Mouse (Mus musculus): ENCODE measurements around the gene Flnb. TPM values are rescaled to one million over a fixed set of nuclear protein-coding genes. Genes with fewer than 3 reads are reported as not detected.
A peak's percentile ranks its signal among the peaks of the same experiment; 100 is the strongest.

Gene Flnb
- polyA plus RNA-seq, 1 experiment from 2014 or later: 32.4 TPM

GRCm38 (mm10) chr14:7873552-7873951 lies 55.8 kb downstream of the Flnb start:
- Histone ChIP-seq H3K27me3 (no peaks in the 10 kb centered on the region), H3K36me3 (peaks cover 37% of the 10 kb centered on the region), H3K9me3 (replicated peaks) (no peaks in the 10 kb centered on the region), H3K9ac (no peak overlapping the region), H3K27ac (no peak overlapping the region), H3K4me3 (no peak overlapping the region), H3K4me1 (no peaks in the 10 kb centered on the region), H3K4me2 (replicated peaks) (no peak overlapping the region)
- no peak for ATAC-seq (ENCODE audit: low FRiP score)
- 92% methylated on average over 2 of the region's 2 CpGs for WGBS

- 92% methylated on average over 4 of the region's 4 CpGs for WGBS
- H3K4me1 ChIP-seq: no peaks in the 10 kb centered on the region
- H3K9me3 ChIP-seq (replicated peaks): no peaks in the 10 kb centered on the region
- no peak overlapping the region for H3K4me3 ChIP-seq
- H3K4me2 ChIP-seq (replicated peaks): no peak overlapping the region
- H3K27me3 ChIP-seq: no peaks in the 10 kb centered on the region
- no peak for ATAC-seq (ENCODE audit: low FRiP score)
- H3K27ac ChIP-seq: no peak overlapping the region
- no peak overlapping the region for H3K9ac ChIP-seq
- H3K36me3 ChIP-seq: peaks cover 34% of the 10 kb centered on the region
Observed at GRCm38 (mm10) chr14:7874495-7874894, 56.7 kb downstream of the Flnb start.

GRCm38 (mm10) chr14:7877957-7878356 lies 60.2 kb downstream of the Flnb start:
- Histone ChIP-seq H3K4me3 (no peak overlapping the region), H3K36me3 (peaks cover 27% of the 10 kb centered on the region), H3K27me3 (no peaks in the 10 kb centered on the region), H3K27ac (no peak overlapping the region), H3K9ac (no peak overlapping the region), H3K9me3 (replicated peaks) (no peaks in the 10 kb centered on the region), H3K4me2 (replicated peaks) (no peak overlapping the region), H3K4me1 (no peaks in the 10 kb centered on the region)
- no peak for ATAC-seq (ENCODE audit: low FRiP score)
- WGBS: 83% methylated on average over 2 of the region's 2 CpGs

- H3K4me2 ChIP-seq (replicated peaks): no peak overlapping the region
- H3K9me3 ChIP-seq (replicated peaks): no peaks in the 10 kb centered on the region
- ATAC-seq (ENCODE audit: low FRiP score): no peak
- H3K9ac ChIP-seq: no peak overlapping the region
- no peaks in the 10 kb centered on the region for H3K27me3 ChIP-seq
- H3K4me1 ChIP-seq: no peaks in the 10 kb centered on the region
- H3K36me3 ChIP-seq: peaks cover 30% of the 10 kb centered on the region
- WGBS: 94% methylated on average over 6 of the region's 6 CpGs
- H3K4me3 ChIP-seq: no peak overlapping the region
- H3K27ac ChIP-seq: no peak overlapping the region
Observed at GRCm38 (mm10) chr14:7880389-7880788, 62.6 kb downstream of the Flnb start.

- no peak for ATAC-seq (ENCODE audit: low FRiP score)
- Histone ChIP-seq H3K4me1 (no peaks in the 10 kb centered on the region), H3K4me3 (no peak overlapping the region), H3K36me3 (peaks cover 37% of the 10 kb centered on the region), H3K27ac (no peak overlapping the region), H3K9me3 (replicated peaks) (no peaks in the 10 kb centered on the region), H3K9ac (no peak overlapping the region), H3K4me2 (replicated peaks) (no peak overlapping the region), H3K27me3 (no peaks in the 10 kb centered on the region)
- 94% methylated on average over 11 of the region's 11 CpGs for WGBS
Observed at GRCm38 (mm10) chr14:7881533-7881932, 63.8 kb downstream of the Flnb start.

GRCm38 (mm10) chr14:7882050-7882449 lies 64.3 kb downstream of the Flnb start:
- Histone ChIP-seq H3K36me3 (peaks cover 40% of the 10 kb centered on the region), H3K4me3 (no peak overlapping the region), H3K27me3 (no peaks in the 10 kb centered on the region), H3K4me2 (replicated peaks) (no peak overlapping the region), H3K4me1 (no peaks in the 10 kb centered on the region), H3K9ac (no peak overlapping the region), H3K27ac (no peak overlapping the region), H3K9me3 (replicated peaks) (no peaks in the 10 kb centered on the region)
- WGBS: 94% methylated on average over 8 of the region's 8 CpGs
- no peak for ATAC-seq (ENCODE audit: low FRiP score)

- Histone ChIP-seq H3K27ac (no peak overlapping the region), H3K4me1 (peaks cover 11% of the 10 kb centered on the region), H3K4me2 (replicated peaks) (no peak overlapping the region), H3K9ac (no peak overlapping the region), H3K4me3 (no peak overlapping the region), H3K36me3 (peaks cover 42% of the 10 kb centered on the region), H3K27me3 (no peaks in the 10 kb centered on the region), H3K9me3 (replicated peaks) (no peaks in the 10 kb centered on the region)
- no peak for ATAC-seq (ENCODE audit: low FRiP score)
- WGBS: 83% methylated on average over 1 of the region's 1 CpGs
Observed at GRCm38 (mm10) chr14:7884158-7884557, 66.4 kb downstream of the Flnb start.

- no peak for ATAC-seq (ENCODE audit: low FRiP score)
- no peak overlapping the region for H3K4me2 ChIP-seq (replicated peaks)
- H3K27me3 ChIP-seq: no peaks in the 10 kb centered on the region
- WGBS: 93% methylated on average over 4 of the region's 4 CpGs
- H3K36me3 ChIP-seq: peaks cover 42% of the 10 kb centered on the region
- H3K9me3 ChIP-seq (replicated peaks): no peaks in the 10 kb centered on the region
- H3K27ac ChIP-seq: no peak overlapping the region
- no peak overlapping the region for H3K4me3 ChIP-seq
- H3K4me1 ChIP-seq: peaks cover 16% of the 10 kb centered on the region
- no peak overlapping the region for H3K9ac ChIP-seq
Observed at GRCm38 (mm10) chr14:7884841-7885240, 67.1 kb downstream of the Flnb start.

- WGBS: 87% methylated on average over 9 of the region's 9 CpGs
- H3K4me2 ChIP-seq (replicated peaks): no peak overlapping the region
- peaks cover 42% of the 10 kb centered on the region for H3K36me3 ChIP-seq
- no peak overlapping the region for H3K9ac ChIP-seq
- H3K4me3 ChIP-seq: no peak overlapping the region
- no peaks in the 10 kb centered on the region for H3K9me3 ChIP-seq (replicated peaks)
- no peak for ATAC-seq (ENCODE audit: low FRiP score)
- no peaks in the 10 kb centered on the region for H3K27me3 ChIP-seq
- H3K27ac ChIP-seq: no peak overlapping the region
- peaks cover 16% of the 10 kb centered on the region for H3K4me1 ChIP-seq
Observed at GRCm38 (mm10) chr14:7885540-7885939, 67.8 kb downstream of the Flnb start.

- H3K9me3 ChIP-seq (replicated peaks): no peaks in the 10 kb centered on the region
- H3K4me3 ChIP-seq: no peak overlapping the region
- no peaks in the 10 kb centered on the region for H3K27me3 ChIP-seq
- H3K9ac ChIP-seq: no peak overlapping the region
- 89% methylated on average over 6 of the region's 6 CpGs for WGBS
- H3K4me2 ChIP-seq (replicated peaks): no peak overlapping the region
- no peak for ATAC-seq (ENCODE audit: low FRiP score)
- H3K27ac ChIP-seq: no peak overlapping the region
- H3K36me3 ChIP-seq: peaks cover 46% of the 10 kb centered on the region
- peaks cover 16% of the 10 kb centered on the region for H3K4me1 ChIP-seq
Observed at GRCm38 (mm10) chr14:7886008-7886407, 68.3 kb downstream of the Flnb start.

- H3K36me3 ChIP-seq: peaks cover 44% of the 10 kb centered on the region
Observed at GRCm38 (mm10) chr14:7887171-7887570, 69.4 kb downstream of the Flnb start.

GRCm38 (mm10) chr14:7888294-7888693 lies 70.5 kb downstream of the Flnb start:
- ATAC-seq (ENCODE audit: low FRiP score): no peak
- Histone ChIP-seq H3K27me3 (no peaks in the 10 kb centered on the region), H3K4me1 (peaks cover 16% of the 10 kb centered on the region), H3K36me3 (peaks cover 48% of the 10 kb centered on the region), H3K27ac (peak overlapping the region; percentile 67), H3K4me2 (replicated peaks) (no peak overlapping the region), H3K9me3 (replicated peaks) (no peaks in the 10 kb centered on the region), H3K9ac (no peak overlapping the region), H3K4me3 (no peak overlapping the region)
- 92% methylated on average over 6 of the region's 6 CpGs for WGBS

More at GRCm38 (mm10) chr14:7887171-7887570, 69.4 kb downstream of the Flnb start:
- no peak overlapping the region for H3K4me3 ChIP-seq
- no peaks in the 10 kb centered on the region for H3K27me3 ChIP-seq
- no peak overlapping the region for H3K9ac ChIP-seq
- H3K4me2 ChIP-seq (replicated peaks): no peak overlapping the region
- 85% methylated on average over 7 of the region's 7 CpGs for WGBS
- H3K27ac ChIP-seq: no peak overlapping the region
- ATAC-seq (ENCODE audit: low FRiP score): no peak
- no peaks in the 10 kb centered on the region for H3K9me3 ChIP-seq (replicated peaks)
- peaks cover 16% of the 10 kb centered on the region for H3K4me1 ChIP-seq

GRCm38 (mm10) chr14:7888811-7889651 lies 71.3 kb downstream of the Flnb start:
- Histone ChIP-seq H3K27ac (peak overlapping the region; percentile 67), H3K9ac (no peak overlapping the region), H3K36me3 (peaks cover 49% of the 10 kb centered on the region)

More at GRCm38 (mm10) chr14:7888811-7889651, 71.3 kb downstream of the Flnb start:
- ATAC-seq (ENCODE audit: low FRiP score): peak; percentile 82
- Histone ChIP-seq H3K27me3 (no peaks in the 10 kb centered on the region), H3K4me2 (replicated peaks) (no peak overlapping the region), H3K4me1 (peaks cover 16% of the 10 kb centered on the region), H3K9me3 (replicated peaks) (no peaks in the 10 kb centered on the region), H3K4me3 (no peak overlapping the region)
- 67% methylated on average over 11 of the region's 11 CpGs for WGBS

Measured in hindbrain, embryonic 12.5 days (tissue).